Mouse (Mus musculus): Measurements from ENCODE around the gene Chst3.

- TF ChIP-seq MAX (IDR thresholded peaks at IDR 0.05): no peak
- no peak for TF ChIP-seq CTCF (IDR thresholded peaks at IDR 0.05; ENCODE audit: control insufficient read depth, insufficient read depth, insufficient read length)
- TF ChIP-seq MYOD1 (IDR thresholded peaks at IDR 0.05; ENCODE audit: control insufficient read depth, insufficient read length, low read depth): no peak
- no peak for TF ChIP-seq CEBPB (IDR thresholded peaks at IDR 0.05; ENCODE audit: low read depth)
- no peak for TF ChIP-seq MYOG (IDR thresholded peaks at IDR 0.05; ENCODE audit: control insufficient read depth, extremely low read depth, insufficient read length)
- no peak for TF ChIP-seq USF1 (IDR thresholded peaks at IDR 0.05; ENCODE audit: low read depth)
These were observed 1.5 kb upstream of the Chst3 start for GRCm38 (mm10) chr10:60220607-60221006.

Data from C2C12 (cell line).